Mouse (Mus musculus): ENCODE data around the gene Taf6. TPM values are rescaled to one million over a fixed set of nuclear protein-coding genes. Genes with fewer than 3 reads are reported as not detected.
"Not testable (repeated sequence)": the region's sequence is repeated elsewhere in the genome, so short reads cannot be mapped to it uniquely, and the experiment has no call there.

The Taf6 gene
- 71.3 and 73.7 TPM in 2 replicates for polyA plus RNA-seq (2015; fragmentation: Nextera tagmentation; extraction: Ambion mirVana)

GRCm38 (mm10) chr5:138186950-138187638 is at the start of gene Taf6, which contains the start of gene Cnpy4:
Taf6 (minus strand) TSS chr5:138187451.
Cnpy4 (plus strand) TSS chr5:138187485.
- Histone ChIP-seq H3K4me3 (replicated peaks) (peak within 1 kb of the TSS; percentile 87), H3K9me3 (no peaks in the 10 kb centered on the region), H3K27ac (peak within 1 kb of the TSS; percentile 82), H3K9ac (peak within 1 kb of the TSS; percentile 90), H3K4me1 (peaks cover 6% of the 10 kb centered on the region; the same call in 1 of the 2 replicates), H3K27me3 (replicated peaks) (no peaks in the 10 kb centered on the region), H3K36me3 (peaks cover 11% of the 10 kb centered on the region; the same call in 1 of the 2 replicates), H3K4me2 (peak within 1 kb of the TSS; percentile 75)
- under 1% methylated on average over 31 of the region's 31 CpGs for WGBS
- ATAC-seq (ENCODE audit: insufficient read depth, low FRiP score, low read depth), result peak; percentile 88

DNA sequence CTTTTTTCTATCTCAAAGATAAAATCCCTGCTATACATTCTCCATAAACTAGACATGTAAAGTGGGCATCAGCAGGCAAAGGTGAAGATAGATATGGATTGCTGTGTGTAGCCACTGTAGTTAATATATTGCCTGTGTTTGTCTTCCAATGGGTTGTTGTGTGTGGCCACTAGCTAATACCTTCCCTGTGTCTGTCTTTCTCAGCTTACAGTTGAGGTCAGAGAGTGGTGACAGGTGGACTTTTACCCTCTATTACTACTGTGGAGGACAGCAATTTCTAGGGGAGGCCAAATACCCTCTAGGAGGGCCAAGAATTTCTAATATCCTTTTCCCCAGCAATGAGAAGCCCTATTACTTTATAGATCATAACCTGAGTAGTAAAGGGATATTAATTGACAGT is 47.0 kb upstream of the Taf6 start:
- H3K36me3 ChIP-seq, result no peaks in the 10 kb centered on the region
- no peaks in the 10 kb centered on the region for H3K9me3 ChIP-seq
- H3K9ac ChIP-seq, result no peak overlapping the region
- H3K27me3 ChIP-seq (replicated peaks), result no peaks in the 10 kb centered on the region
- no peak for ATAC-seq (ENCODE audit: insufficient read depth, low FRiP score, low read depth)
- no peak overlapping the region for H3K4me3 ChIP-seq (replicated peaks)
- no peak overlapping the region for H3K4me2 ChIP-seq
- H3K27ac ChIP-seq, result no peak overlapping the region
- H3K4me1 ChIP-seq, result no peaks in the 10 kb centered on the region

DNA sequence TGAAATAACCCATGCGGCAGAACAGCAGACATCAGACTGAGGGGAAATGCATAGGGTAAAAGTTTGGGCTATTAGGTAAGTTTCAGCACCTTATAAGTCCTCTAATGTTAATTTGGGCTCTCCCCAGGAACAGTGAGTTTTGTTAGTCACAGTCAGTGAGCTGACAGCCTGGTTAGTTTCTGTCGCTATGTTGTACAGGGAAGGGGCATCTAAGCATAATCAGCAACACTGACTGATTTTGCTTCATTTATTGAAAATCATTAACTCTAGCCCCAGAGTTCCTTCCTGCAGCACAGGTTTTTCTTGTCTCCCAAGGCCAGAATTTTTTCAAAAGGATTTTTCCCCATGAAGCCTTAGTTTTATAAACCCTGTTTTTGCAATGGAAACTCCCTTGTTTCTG is 46.5 kb upstream of the Taf6 start:
- H3K4me2 ChIP-seq, result no peak overlapping the region
- ATAC-seq (ENCODE audit: insufficient read depth, low FRiP score, low read depth), result no peak
- H3K9me3 ChIP-seq, result no peaks in the 10 kb centered on the region
- WGBS, result 69% methylated on average over 2 of the region's 2 CpGs
- H3K27ac ChIP-seq, result no peak overlapping the region
- no peak overlapping the region for H3K4me3 ChIP-seq (replicated peaks)
- no peak overlapping the region for H3K9ac ChIP-seq
- H3K27me3 ChIP-seq (replicated peaks), result no peaks in the 10 kb centered on the region
- no peaks in the 10 kb centered on the region for H3K4me1 ChIP-seq
- H3K36me3 ChIP-seq, result no peaks in the 10 kb centered on the region

DNA sequence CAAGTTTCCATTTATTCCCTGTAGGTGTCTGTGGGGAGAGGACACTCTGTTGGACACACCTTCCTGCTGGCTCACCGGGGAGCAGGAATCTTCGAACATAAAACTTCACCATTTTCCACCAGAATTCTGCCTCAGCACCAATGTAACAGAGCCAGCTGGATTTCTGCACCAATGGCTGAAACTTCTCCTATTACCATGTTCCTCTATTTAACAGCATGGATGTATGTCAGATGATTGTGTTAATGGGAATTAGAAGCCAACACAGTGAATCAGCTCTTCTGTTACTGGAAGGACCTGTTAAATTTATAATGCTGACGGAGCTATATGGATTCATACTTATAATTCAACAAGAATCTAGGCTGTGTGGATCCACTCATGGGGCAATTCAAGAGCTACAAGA is 42.3 kb upstream of the Taf6 start:
- no peak overlapping the region for H3K4me2 ChIP-seq

DNA sequence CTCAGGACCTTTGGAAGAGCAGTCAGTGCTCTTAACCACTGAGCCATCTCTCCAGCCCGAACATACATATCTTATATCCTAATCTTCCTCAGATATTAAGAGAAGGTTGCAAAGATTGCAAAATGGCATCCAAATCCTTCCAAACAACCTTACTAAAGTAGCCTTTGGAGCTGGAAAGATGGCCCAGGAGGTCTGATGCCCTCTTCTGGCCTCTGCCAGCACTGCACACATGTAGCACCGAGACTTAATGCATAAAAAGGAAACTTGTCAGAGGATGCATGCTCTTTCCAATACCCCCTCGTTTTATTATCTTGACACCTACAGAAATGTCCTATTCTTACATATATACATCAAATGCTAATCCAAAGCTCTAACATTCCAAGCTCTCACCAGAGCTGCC is 40.8 kb upstream of the Taf6 start:
- H3K27ac ChIP-seq, result no peak overlapping the region
- H3K4me1 ChIP-seq, result no peaks in the 10 kb centered on the region
- H3K4me2 ChIP-seq, result no peak overlapping the region
- 55% methylated on average over 3 of the region's 3 CpGs for WGBS
- no peaks in the 10 kb centered on the region for H3K36me3 ChIP-seq
- no peaks in the 10 kb centered on the region for H3K27me3 ChIP-seq (replicated peaks)
- no peak overlapping the region for H3K4me3 ChIP-seq (replicated peaks)
- no peaks in the 10 kb centered on the region for H3K9me3 ChIP-seq
- no peak overlapping the region for H3K9ac ChIP-seq
- no peak for ATAC-seq (ENCODE audit: insufficient read depth, low FRiP score, low read depth)

More for the DNA sequence above, 42.3 kb upstream of the Taf6 start:
- ATAC-seq (ENCODE audit: insufficient read depth, low FRiP score, low read depth), result no peak
- no peak overlapping the region for H3K4me3 ChIP-seq (replicated peaks)
- WGBS, result 87% methylated on average over 3 of the region's 3 CpGs
- H3K9ac ChIP-seq, result no peak overlapping the region
- no peaks in the 10 kb centered on the region for H3K36me3 ChIP-seq
- H3K4me1 ChIP-seq, result no peaks in the 10 kb centered on the region
- no peak overlapping the region for H3K27ac ChIP-seq
- H3K9me3 ChIP-seq, result no peaks in the 10 kb centered on the region
- H3K27me3 ChIP-seq (replicated peaks), result no peaks in the 10 kb centered on the region

DNA sequence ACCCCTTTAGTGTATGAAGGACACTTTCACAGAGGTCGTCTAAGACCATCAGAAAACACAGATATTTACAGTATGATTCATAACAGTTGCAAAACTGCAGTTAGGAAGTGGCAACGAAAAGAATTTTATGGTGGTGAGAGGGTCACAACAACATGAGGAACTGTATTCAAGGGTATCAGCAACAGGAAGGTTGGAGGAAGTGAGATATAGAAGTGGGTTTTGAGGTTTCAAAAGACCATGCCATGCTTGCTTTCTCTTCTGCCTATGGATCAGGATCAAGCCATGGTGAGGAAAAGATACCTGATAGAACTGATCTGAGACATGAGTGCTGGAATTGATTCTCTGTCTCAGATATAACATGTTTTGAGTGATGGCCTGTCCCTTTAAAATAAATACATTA is 40.1 kb upstream of the Taf6 start:
- no peak overlapping the region for H3K4me3 ChIP-seq (replicated peaks)
- H3K4me2 ChIP-seq, result no peak overlapping the region
- no peaks in the 10 kb centered on the region for H3K4me1 ChIP-seq
- H3K27me3 ChIP-seq (replicated peaks), result no peaks in the 10 kb centered on the region
- H3K9me3 ChIP-seq, result no peaks in the 10 kb centered on the region
- 59% methylated on average over 2 of the region's 2 CpGs for WGBS
- H3K27ac ChIP-seq, result no peak overlapping the region
- no peaks in the 10 kb centered on the region for H3K36me3 ChIP-seq
- H3K9ac ChIP-seq, result no peak overlapping the region
- ATAC-seq (ENCODE audit: insufficient read depth, low FRiP score, low read depth), result no peak

DNA sequence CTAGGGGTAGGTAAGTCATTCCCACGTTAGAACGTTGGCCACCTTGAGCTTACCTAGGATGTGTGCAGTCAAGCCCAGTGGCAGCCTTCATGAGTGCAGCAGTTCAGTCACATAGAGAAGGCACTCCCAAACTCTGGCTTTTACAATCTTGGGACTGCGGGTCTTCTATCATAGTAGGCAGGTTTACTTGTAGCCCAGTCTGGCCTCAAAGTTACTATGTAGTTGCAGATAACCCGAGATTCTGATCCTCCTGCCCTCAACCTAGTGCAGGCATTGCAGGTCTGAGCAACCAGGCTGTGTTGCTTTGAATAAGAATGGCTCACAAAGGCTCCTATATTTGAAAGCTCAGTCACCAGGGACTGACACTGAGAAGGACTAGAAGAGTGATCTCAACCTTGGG is 39.2 kb upstream of the Taf6 start:
- ATAC-seq (ENCODE audit: insufficient read depth, low FRiP score, low read depth), result no peak
- Histone ChIP-seq H3K27ac (no peak overlapping the region), H3K9me3 (no peaks in the 10 kb centered on the region), H3K9ac (no peak overlapping the region), H3K4me3 (replicated peaks) (no peak overlapping the region), H3K36me3 (no peaks in the 10 kb centered on the region), H3K27me3 (replicated peaks) (no peaks in the 10 kb centered on the region), H3K4me2 (no peak overlapping the region), H3K4me1 (no peaks in the 10 kb centered on the region)
- WGBS, result 70% methylated on average over 4 of the region's 4 CpGs

- Histone ChIP-seq H3K36me3 (no peaks in the 10 kb centered on the region), H3K27ac (no peak within 1 kb of the TSS), H3K9ac (no peak within 1 kb of the TSS), H3K4me1 (no peaks in the 10 kb centered on the region), H3K27me3 (replicated peaks) (no peaks in the 10 kb centered on the region), H3K9me3 (no peaks in the 10 kb centered on the region), H3K4me2 (no peak within 1 kb of the TSS), H3K4me3 (replicated peaks) (no peak within 1 kb of the TSS)
- ATAC-seq (ENCODE audit: insufficient read depth, low FRiP score, low read depth), result no peak
- 48% methylated on average over 2 of the region's 2 CpGs for WGBS
Measured at GRCm38 (mm10) chr5:138225700-138226099, 38.4 kb upstream of the Taf6 start, which contains the start of gene Nxpe5. Nxpe5 (plus strand) TSS chr5:138225898.

- 51% methylated on average over 3 of the region's 3 CpGs for WGBS
- no peak overlapping the region for H3K27ac ChIP-seq
Measured at GRCm38 (mm10) chr5:138223287-138223686, 36.0 kb upstream of the Taf6 start.

DNA sequence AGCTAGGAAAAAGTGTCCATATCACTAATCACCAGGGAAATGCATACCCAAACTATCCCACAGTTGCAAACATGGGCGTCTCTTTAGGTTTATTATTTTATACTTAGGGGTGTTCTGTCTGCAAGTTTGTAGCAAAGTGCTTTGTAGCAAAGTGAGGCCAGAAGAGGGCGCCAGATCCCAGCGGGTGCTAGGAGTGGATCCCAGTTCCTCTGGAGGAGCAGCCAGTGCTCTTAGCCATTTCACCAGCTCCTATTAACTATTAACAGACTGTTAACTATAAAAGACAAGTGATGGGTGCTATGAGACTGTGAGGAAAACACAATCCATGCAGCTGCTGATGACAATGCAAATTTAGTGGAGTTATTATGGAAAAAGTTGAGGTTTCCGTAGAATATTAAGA is 34.9 kb upstream of the Taf6 start:
- Histone ChIP-seq H3K9me3 (no peaks in the 10 kb centered on the region), H3K4me3 (replicated peaks) (no peak overlapping the region), H3K4me1 (no peaks in the 10 kb centered on the region), H3K27me3 (replicated peaks) (no peaks in the 10 kb centered on the region), H3K27ac (no peak overlapping the region), H3K4me2 (no peak overlapping the region), H3K9ac (no peak overlapping the region), H3K36me3 (no peaks in the 10 kb centered on the region)
- WGBS, result 23% methylated on average over 4 of the region's 4 CpGs
- ATAC-seq (ENCODE audit: insufficient read depth, low FRiP score, low read depth), result no peak

More at GRCm38 (mm10) chr5:138223287-138223686, 36.0 kb upstream of the Taf6 start:
- no peak overlapping the region for H3K4me2 ChIP-seq
- no peak for ATAC-seq (ENCODE audit: insufficient read depth, low FRiP score, low read depth)
- no peaks in the 10 kb centered on the region for H3K36me3 ChIP-seq
- no peaks in the 10 kb centered on the region for H3K27me3 ChIP-seq (replicated peaks)
- H3K4me3 ChIP-seq (replicated peaks), result no peak overlapping the region
- no peaks in the 10 kb centered on the region for H3K9me3 ChIP-seq
- H3K9ac ChIP-seq, result no peak overlapping the region
- H3K4me1 ChIP-seq, result no peaks in the 10 kb centered on the region

- WGBS, result 27% methylated on average over 2 of the region's 2 CpGs
- Histone ChIP-seq H3K4me2 (no peak overlapping the region), H3K36me3 (no peaks in the 10 kb centered on the region), H3K9ac (no peak overlapping the region), H3K4me1 (no peaks in the 10 kb centered on the region), H3K9me3 (no peaks in the 10 kb centered on the region), H3K4me3 (replicated peaks) (no peak overlapping the region), H3K27me3 (replicated peaks) (no peaks in the 10 kb centered on the region), H3K27ac (no peak overlapping the region)
- ATAC-seq (ENCODE audit: insufficient read depth, low FRiP score, low read depth), result no peak
Measured at GRCm38 (mm10) chr5:138219864-138220263, 32.6 kb upstream of the Taf6 start.

- not testable (repeated sequence) for H3K27me3 ChIP-seq (replicated peaks); H3K9ac ChIP-seq; H3K27ac ChIP-seq; H3K4me2 ChIP-seq; H3K4me1 ChIP-seq; ATAC-seq (ENCODE audit: insufficient read depth, low FRiP score, low read depth); H3K36me3 ChIP-seq; H3K9me3 ChIP-seq; H3K4me3 ChIP-seq (replicated peaks)
- 92% methylated on average over 13 of the region's 13 CpGs for WGBS
Measured at GRCm38 (mm10) chr5:138216632-138217031, 29.4 kb upstream of the Taf6 start.

GRCm38 (mm10) chr5:138207873-138208272 is 20.6 kb upstream of the Taf6 start:
- ATAC-seq (ENCODE audit: insufficient read depth, low FRiP score, low read depth), result no peak
- Histone ChIP-seq H3K9me3 (no peaks in the 10 kb centered on the region), H3K4me1 (no peaks in the 10 kb centered on the region), H3K4me2 (no peak overlapping the region), H3K27me3 (replicated peaks) (no peaks in the 10 kb centered on the region), H3K9ac (no peak overlapping the region), H3K4me3 (replicated peaks) (no peak overlapping the region), H3K27ac (no peak overlapping the region), H3K36me3 (no peaks in the 10 kb centered on the region)
- 84% methylated on average over 4 of the region's 4 CpGs for WGBS

Measured in stomach, embryonic 15.5 days (tissue).